Mouse (Mus musculus): ENCODE measurements around the gene Vmn2r8. TPM values are rescaled to one million over a fixed set of nuclear protein-coding genes. Genes with fewer than 3 reads are reported as not detected.
"Not testable (repeated sequence)": the region's sequence is repeated elsewhere in the genome, so short reads cannot be mapped to it uniquely, and the experiment has no call there.

Vmn2r8 gene
- not detected for total RNA-seq (2021)

DNA sequence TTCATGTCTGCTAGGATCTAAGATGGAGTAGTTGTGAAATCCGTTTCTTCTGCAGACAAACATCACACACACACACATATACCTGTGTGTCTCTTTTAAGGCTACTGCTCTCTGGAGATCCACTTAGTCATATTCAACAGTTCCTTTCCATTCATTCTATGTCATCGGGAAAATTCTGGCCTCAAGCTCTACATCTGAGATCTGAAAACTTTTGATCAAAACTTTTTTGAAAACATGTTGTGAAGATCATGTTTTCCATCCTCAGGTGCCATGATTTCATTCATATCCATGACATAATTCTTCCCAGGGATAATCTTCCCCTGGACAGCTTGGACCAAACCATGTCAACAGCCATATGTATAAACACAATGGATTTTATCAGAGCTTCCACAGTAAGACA is at the start of gene Vmn2r8:
Gene Vmn2r8, minus strand, starts transcription at position 101 of the 400 bp plus-strand sequence.
- DNase-seq (ENCODE audit: extremely low spot score in 1 of 2, low spot score in 1 of 2) = not testable (repeated sequence)

- DNase-seq (ENCODE audit: extremely low spot score in 1 of 2, low spot score in 1 of 2) = not testable (repeated sequence)
Measured at GRCm38 (mm10) chr5:108852501-108852900, 43.9 kb upstream of the Vmn2r8 start, which contains the start of gene Vmn2r9. Vmn2r9 (minus strand) TSS chr5:108852601.

- DNase-seq (ENCODE audit: extremely low spot score in 1 of 2, low spot score in 1 of 2) = no peak
Measured at GRCm38 (mm10) chr5:108849466-108849865, 40.8 kb upstream of the Vmn2r8 start.

DNA sequence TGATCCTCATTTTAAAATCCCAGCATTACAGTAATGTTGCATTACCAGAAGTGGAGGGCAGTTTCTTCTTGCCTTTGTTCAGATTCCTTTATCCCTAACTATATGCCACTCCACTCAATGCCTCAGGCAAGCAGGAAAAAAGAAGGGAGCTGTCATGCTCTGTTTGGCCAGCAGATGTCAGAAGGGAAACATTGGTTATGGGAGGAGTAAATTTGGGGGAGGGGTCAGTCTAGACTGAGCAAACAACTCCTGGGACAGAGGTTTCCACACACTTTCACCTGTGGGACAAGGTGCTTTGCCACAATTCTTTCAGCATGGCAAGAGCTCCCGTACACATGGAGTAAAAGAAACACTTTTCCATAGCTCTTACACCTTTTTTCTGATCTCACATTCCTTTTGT is 27.5 kb upstream of the Vmn2r8 start:
- DNase-seq (ENCODE audit: extremely low spot score in 1 of 2, low spot score in 1 of 2) = peak in 1 of 2 experiments; percentile 3

GRCm38 (mm10) chr5:108823276-108823675 is 14.6 kb upstream of the Vmn2r8 start:
- DNase-seq (ENCODE audit: extremely low spot score in 1 of 2, low spot score in 1 of 2) = peak in 1 of 2 experiments; percentile 3

- DNase-seq (ENCODE audit: extremely low spot score in 1 of 2, low spot score in 1 of 2) = no peak
Measured at GRCm38 (mm10) chr5:108803646-108804045, 5.0 kb downstream of the Vmn2r8 start.

DNA sequence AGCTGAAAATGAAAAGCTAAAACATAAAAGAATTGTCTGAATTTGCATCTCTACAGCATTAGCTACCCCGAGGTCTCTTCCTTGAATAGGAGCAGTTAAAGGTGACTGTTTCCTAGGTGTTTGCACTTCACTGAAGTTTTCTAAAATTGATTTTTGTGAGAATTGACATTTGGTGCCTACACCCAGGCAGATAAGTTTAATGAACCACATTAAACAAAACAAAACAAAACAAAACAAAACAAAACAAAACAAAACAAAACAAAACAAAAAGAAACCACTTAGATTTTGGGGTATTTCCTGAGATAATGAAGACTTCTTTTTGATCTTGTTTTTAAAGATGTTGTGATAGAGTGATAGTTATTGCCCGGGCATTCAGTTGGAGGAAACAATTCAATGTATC is 13.4 kb downstream of the Vmn2r8 start, which contains the start of gene Tmed11:
Gene Tmed11, minus strand, starts transcription at position 101 of the 400 bp plus-strand sequence.
- not testable (repeated sequence) for DNase-seq (ENCODE audit: extremely low spot score in 1 of 2, low spot score in 1 of 2)

- DNase-seq (ENCODE audit: extremely low spot score in 1 of 2, low spot score in 1 of 2) = peak in 1 of 2 experiments; percentile 38
Measured at GRCm38 (mm10) chr5:108790385-108790784, 18.3 kb downstream of the Vmn2r8 start.

- no peak for DNase-seq (ENCODE audit: extremely low spot score in 1 of 2, low spot score in 1 of 2)
Measured at GRCm38 (mm10) chr5:108774630-108775306, 33.9 kb downstream of the Vmn2r8 start, which contains the start of gene Rnf212. Rnf212 (minus strand) TSS chr5:108774982.

DNA sequence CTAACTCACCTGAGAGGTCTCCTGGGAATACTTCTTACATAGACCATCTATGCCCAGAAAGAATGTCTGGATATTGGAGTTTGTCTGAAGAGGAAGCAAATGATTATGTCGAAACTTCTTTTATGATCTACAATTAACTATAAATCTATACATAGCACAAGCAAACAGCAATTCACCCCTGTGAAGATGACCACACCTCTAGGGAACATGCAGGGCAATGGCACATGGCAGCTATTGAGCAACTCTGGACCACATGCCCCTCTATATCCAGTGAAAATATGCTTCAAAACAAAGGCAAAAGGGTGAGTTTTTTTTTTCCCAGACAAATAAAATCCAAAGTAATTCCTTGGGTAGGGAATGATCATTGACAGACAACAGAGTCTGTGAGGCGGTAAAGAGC is 48.6 kb downstream of the Vmn2r8 start:
- DNase-seq (ENCODE audit: extremely low spot score in 1 of 2, low spot score in 1 of 2) = no peak

DNA sequence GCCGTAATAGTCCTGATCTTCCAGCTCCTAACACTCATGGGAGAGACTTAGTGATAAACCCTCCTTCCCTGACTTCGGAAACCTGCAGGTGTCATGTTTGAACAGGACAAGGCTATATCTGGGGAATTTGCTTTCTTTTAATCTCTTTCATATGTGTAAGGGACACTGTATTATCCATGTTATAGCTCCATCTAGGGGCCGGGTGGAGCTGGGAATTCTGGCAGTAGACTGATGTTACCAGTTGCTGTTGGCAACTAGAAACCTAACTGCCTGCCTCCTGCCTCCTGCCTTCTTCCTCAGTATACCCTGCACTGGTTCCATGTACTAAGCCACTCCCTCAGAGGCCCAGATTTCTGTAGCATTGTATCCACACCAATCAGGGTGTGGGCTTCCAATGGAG is 50.3 kb downstream of the Vmn2r8 start:
- DNase-seq (ENCODE audit: extremely low spot score in 1 of 2, low spot score in 1 of 2) = peak; percentile 13 to 46

DNA sequence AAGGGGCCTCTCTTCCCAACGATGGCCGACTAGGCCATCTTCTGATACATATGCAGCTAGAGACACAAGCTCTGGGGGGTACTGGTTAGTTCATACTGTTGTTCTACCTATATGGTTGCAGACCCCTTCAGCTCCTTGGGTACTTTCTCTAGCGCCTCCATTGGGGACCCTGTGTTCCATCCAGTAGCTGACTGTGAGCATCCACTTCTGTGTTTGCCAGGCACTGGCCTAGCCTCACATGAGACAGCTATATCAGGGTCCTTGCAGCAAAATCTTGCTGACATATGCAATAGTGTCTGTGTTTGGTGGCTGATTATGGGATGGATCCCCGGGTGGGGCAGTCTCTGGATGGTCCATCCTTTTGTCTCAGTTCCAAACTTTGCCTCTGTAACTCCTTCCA is 57.4 kb downstream of the Vmn2r8 start:
- DNase-seq (ENCODE audit: extremely low spot score in 1 of 2, low spot score in 1 of 2) = not testable (repeated sequence)

DNA sequence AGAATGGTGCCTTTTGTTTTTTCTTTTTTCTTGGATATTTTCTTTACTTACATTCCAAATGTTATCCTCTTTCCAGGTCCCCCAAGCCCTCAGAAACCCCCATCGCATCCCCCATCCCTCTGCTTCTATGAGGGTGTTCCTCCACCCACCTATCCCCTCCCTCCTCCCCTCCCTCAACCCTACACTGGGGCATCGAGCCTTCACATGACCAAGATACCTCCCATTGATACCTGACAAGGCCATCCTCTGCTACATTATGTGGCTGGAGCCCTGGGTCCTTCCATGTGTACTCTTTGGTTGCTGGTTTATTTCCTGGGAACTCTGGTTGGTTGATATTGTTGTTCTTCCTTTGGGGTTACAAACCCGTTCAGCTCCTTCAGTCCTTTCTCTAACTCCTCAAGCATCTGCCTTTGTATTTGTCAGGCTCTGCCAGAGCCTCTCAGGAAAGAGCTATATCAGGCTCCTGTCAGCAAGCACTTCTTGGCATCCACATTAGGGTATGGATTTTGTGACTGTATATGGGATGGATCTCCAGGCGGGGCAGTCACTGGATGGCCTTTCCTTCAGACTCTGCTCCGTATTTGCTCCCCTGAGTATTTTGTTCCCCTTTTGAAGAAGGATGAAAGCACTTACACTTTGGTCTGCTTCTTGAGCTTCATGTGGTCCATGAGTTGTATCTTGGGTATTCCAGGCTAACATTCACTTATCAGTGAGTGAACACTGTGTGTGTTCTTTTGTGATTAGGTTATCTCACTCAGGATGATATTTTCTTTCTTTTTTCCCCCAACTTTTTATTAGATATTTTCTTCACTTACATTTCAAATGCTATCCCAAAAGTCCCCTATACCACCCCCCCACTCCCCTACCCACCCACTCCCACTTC is 58.1 kb downstream of the Vmn2r8 start:
- no peak for DNase-seq (ENCODE audit: extremely low spot score in 1 of 2, low spot score in 1 of 2)

GRCm38 (mm10) chr5:108744629-108745028 is 64.0 kb downstream of the Vmn2r8 start:
- DNase-seq (ENCODE audit: extremely low spot score in 1 of 2, low spot score in 1 of 2) = no peak

- DNase-seq (ENCODE audit: extremely low spot score in 1 of 2, low spot score in 1 of 2) = no peak
Measured at GRCm38 (mm10) chr5:108743856-108744255, 64.8 kb downstream of the Vmn2r8 start.

- DNase-seq (ENCODE audit: extremely low spot score in 1 of 2, low spot score in 1 of 2) = no peak
Measured at GRCm38 (mm10) chr5:108742596-108742995, 66.1 kb downstream of the Vmn2r8 start.

DNA sequence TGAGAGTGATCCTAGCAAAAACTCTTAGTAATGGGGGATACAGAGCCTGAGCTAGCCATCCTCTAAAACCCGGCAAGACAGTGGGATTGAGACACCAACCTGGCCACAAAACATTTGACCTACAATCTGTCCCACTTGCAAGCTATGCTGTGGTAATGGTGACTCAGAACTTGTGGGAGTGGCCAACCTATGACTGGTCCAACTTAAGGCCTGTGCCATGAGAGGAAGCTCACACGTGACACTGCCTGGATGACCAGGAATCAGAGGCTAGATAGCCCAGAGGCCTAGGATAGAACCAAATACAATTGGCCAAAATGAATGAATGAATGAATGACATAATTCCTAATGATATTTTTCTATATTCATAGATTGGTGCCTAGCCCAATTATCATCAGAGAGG is 66.8 kb downstream of the Vmn2r8 start:
- no peak for DNase-seq (ENCODE audit: extremely low spot score in 1 of 2, low spot score in 1 of 2)
